Mouse (Mus musculus) G1E-ER4 (cell line): ENCODE measurements around the gene Srd5a2. TPM values are rescaled to one million over a fixed set of nuclear protein-coding genes. Genes with fewer than 3 reads are reported as not detected.

Source experiments
- GATA1 ChIP-seq: IDR thresholded peaks from one replicate; pipeline ENCODE4 v1.8.0; 2012; ENCODE audit warnings: low read length, inconsistent platforms
- polyA plus RNA-seq: library from polyadenylated mRNA; stranded (reverse); fragments of >175 nt; gene quantifications from 2 replicates; pipeline ENCODE4 v1.2.3, GENCODE M21; 2012

Gene Srd5a2
- polyA plus RNA-seq = not detected in 2 replicates

DNA sequence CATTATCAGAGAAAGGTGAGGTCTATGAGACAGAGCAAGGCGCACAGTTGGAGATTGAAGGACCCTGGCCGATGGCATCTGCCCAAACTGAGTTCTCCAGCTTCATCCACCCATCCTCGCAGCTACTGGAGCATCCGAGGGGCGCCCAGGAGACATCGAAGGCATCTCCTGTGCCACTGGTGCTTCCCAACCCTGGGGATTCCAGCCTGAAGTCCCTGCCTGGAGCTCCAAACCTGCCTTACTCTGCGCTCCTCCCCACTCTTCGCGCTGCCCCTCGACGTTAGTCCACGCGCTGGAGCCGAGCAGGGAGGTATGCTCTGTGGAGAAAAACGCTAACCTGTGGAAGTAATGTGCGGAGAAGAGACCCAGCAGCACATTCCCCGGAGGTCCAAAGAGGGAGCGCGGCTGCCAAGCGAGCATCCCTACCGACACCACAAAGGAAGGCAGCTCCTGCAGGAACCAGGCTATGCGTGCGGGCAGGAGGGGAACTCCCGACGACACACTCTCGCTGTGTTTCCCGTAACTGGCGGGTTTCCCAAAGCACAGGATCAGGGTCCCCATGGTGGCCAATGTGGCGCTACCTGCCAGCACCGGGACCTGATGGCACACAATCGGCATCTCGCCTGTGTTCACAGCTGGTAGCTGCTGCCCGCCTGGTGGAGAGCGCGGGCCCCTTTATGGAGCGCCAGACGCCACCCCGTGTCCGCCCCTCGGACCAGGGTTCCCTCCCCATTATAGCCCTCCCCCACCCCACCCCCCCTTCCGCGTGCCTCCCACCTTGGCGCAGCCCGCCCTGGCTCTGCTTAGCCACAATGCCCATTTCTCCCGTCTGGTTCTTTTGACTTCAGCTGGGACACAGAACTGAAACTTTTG is at the start of gene Srd5a2:
TSS of gene Srd5a2 (minus strand) at position 707 of the 873 bp plus-strand sequence.
- no peak for TF ChIP-seq GATA1

DNA sequence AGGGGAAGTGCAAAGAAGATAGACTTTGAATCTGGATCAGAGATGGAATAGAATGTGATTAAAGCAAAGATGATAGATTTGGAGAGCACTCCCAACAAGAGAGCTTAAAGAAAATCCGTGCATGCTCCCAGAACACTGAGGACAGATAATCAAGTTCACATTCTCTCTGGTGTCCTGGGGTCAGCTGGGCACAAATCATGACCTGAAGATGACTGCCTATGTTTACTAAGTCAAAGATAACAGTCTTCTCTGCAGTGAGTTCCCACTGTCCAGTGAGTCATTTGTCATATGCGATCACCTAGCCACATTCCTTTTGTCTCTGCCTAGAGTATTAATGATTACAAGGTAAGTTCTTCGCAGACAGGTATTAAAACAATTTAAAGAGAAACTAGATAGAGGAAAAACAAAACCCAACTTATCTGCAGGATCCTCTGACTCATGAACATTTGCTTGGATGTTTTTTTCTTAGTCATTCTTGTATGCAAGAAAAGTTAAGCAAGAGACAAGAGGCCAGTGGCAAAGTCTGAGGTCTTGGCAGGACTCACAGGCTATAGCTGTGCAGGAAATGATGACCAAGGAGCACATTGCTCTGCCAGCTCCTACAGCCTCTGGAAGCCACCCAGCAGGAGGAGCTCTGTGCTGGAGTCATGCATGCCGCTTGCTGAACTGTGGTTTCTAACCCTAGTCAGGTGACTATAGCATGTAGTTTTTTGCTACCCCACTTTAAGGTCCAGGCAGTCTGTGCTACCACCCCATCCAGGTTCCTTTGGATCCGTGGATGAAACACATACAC is 41.4 kb upstream of the Srd5a2 start:
- no peak for TF ChIP-seq GATA1

DNA sequence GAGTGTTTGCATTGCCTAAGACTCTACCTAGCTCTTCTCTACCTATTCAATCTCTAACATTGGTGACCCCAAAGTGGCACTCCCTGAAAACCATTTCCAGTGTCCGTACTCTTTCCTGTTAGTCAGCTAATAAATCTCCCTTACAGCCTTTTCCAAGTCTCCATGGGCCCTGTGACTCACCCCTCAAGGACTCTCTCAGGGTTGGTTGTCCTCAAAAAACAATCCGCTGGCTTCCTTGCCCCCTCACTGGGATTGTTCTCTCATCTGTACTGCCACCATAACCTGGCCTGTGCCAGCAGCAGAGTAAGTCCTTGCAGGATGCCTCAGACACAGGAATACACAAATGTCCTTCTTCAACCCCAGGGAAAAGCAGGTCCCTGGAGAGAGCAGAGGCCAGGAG is 40.3 kb upstream of the Srd5a2 start:
- no peak for TF ChIP-seq GATA1

DNA sequence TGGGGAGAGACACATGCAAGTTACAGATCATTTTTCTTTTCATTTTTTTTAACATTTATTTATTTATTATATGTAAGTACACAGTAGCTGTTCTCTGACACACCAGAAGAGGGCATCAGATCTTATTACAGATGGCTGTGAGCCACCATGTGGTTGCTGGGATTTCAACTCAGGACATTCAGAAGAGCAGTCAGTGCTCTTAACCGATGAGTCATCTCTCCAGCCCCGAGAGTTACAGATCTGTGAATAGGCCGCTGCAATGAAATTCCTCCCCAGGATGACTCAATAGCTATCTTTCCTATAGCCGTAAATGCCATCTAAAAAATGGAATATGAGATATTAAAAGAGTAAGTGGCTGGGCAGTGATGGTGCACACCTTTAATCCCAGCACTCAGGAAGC is 35.7 kb upstream of the Srd5a2 start:
- TF ChIP-seq GATA1 = no peak

DNA sequence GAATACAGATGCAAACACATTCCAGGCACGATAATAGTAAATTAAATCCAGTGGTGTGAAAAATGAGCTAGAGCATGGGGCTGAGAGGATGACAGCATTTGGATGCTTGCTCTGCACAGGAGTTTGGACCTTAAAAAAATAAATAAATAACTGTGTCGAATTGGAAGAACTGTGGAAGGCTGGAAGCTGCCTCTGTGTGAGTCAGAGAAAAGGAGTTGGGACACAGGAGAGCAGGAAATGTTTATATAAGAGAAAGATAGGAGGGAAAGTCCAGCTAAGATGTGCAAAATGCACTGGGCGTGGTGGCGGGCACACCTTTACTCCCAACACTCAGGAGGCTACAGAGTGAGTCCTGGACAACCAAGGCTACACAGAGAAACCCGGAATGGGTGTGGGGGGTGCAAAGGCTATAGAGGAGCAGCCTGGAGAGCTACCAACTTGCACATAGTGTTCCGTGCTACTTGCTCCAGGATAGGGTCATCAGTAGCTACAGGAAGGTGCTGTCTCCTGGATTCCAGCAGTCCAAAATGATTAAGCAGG is 32.4 kb upstream of the Srd5a2 start:
- no peak for TF ChIP-seq GATA1

DNA sequence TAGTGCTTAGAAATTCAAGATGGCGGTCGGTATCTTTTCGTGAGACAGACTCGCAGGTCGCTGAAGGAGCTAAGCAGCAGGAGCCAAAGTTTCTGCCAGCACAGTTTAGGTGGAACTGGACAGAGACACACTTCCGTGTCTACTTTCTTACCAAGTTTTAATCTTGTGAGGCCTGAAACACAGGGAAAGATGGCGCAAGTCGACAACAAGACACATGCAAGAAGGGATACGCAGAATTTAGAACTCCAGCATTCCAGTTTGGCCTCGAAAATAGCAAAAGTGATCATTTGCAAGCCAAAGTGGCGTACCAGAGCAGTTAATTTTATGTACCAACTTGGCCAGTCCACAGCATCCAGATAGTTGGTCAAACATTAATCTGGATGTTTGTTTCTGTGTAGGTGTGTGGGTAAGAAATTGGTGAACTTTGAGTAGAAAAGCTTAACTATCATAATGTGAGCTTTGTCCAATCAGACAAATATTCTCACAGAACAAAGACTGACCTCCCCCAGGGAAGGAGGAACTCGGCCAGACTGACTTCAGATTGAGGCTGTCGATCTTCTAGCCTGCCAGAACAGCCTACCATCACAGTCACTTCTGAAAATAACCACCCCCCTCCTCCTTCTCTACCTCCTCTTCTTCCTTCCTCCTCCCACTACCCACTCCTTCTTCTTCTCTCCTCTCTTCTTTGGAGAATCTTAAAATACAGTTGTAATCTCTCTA is 31.2 kb upstream of the Srd5a2 start:
- no peak for TF ChIP-seq GATA1

DNA sequence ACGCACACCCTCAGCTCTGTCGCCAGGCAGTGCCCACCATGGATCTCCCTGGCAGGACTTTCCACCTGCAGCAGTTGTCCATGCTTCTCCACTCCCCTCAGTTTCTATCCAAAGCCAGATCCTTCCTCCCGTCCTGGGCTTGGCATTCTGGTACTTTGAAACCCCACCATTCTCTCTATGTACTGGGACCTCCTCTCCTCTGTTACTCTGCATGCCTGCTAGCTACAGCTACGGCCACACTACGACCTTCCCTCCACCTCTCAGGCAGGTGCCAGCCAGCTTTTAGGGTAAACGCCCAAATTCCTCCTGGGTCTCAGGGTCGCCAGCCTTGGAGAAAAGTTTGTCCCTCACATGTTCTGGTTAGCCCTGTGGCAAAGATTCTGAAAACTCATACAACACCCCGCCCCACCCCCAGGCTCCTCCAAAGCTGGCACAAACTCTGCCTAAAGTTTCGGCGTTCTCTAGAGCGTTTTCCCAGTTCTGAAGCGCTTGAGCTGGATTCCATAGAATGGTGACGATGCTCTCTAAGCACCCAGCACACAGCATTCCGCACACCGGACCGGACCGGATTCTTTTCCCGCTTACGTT is 607 bp upstream of the Srd5a2 start:
- no peak for TF ChIP-seq GATA1

DNA sequence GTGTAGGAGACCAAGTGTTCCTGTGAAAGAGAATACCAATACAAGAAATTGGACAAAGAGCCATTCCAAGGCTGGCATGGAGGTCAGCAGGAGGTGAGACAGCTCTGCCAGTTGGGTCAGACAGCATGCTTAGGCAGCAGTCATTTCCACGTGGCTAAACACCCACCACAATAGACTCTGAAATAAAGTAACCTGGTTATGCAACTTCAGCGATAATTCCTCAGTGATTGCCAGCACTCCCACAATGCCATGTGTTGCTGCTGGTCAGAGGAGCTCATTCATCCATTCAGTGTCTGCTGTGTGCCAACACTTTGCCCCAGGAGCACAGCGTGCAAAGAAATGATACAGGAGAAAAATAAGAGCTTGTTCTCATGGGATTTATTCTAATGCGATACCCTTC is 4.0 kb downstream of the Srd5a2 start:
- TF ChIP-seq GATA1 = no peak

DNA sequence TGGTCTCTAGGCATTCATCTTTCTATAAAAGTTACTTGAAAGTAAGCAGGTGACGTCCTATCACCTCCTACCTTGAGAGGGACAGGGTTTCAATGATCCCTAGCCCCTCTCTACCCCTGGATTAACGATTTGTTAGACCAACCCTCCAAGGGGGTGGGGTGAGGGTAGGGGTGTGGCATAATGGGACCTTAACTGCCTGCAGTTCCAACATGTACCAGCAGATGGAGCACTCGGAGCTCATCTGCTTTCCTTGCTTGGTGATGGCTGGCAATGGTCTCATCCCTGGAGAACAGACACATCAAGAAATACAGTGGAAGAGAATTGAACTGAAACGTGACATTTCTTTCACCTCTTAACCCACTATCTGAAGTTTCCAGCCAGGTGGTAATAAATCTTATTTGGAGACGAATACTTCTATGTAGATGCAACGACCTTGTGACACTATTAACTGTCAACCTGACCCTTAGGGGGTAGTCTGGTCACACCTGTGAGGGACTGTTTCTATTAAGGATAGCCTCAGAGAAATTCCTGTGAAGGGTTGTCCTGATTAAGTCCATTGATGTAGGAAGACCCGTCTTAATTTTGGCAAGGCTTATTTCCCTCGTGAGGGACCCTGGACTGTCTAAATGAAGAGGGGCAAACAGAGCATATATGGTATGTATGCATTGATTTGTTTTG is 27.1 kb downstream of the Srd5a2 start:
- no peak for TF ChIP-seq GATA1

DNA sequence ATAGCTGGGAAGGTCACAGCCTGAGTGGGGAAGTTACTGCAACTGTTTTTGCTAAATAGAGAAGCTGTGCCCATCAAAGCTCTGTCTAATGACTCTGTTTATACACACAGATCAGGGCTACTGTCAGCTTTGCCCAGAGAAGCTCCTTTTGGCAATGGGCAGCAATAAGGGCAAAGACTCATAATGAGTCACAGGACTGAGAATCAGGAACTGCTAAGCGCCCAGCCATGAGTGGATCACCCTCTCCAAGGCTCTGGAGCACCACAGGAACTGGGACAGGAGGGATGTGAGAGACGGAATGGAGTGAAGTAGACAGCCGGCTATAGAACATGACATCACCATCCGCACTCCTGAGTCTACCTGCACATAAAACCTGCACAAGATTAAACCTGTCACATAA is 29.4 kb downstream of the Srd5a2 start:
- no peak for TF ChIP-seq GATA1

DNA sequence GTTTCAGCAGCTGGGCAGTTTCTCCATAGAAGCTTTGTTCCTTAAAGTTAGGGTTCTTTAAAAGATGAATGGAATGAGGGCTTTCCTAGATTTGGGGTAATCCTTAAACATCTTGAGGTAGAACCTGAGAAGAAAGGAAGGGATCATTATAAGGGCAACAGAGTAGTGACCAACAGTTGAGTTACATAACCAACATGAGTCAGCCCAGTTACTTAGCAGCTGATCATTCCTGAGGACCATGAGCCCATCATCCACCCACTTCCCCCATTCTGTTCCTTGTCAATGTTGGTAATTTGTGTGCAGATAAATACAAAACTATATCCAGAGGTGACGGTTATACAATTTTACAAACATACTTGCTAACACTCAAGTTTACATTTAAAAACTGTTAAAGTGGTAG is 30.1 kb downstream of the Srd5a2 start:
- no peak for TF ChIP-seq GATA1

DNA sequence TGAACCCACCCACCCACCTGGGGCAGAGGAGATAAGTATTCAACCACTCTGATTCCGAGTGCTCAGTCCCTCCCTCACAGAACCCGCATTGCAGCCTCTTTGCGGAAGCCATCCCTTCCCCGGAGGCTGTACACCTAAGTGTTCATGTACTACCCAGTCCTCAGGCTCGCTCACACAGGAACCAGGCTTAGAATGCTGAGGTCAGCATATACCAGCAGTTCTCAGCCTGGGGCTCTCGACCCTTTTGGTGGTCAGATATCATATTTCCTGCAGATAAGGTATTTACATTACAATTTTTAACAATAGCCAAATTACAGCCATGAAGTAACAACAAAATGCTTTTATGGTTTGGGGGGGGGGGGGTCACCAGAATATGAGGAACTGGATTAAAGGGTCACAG is 32.6 kb downstream of the Srd5a2 start:
- no peak for TF ChIP-seq GATA1

DNA sequence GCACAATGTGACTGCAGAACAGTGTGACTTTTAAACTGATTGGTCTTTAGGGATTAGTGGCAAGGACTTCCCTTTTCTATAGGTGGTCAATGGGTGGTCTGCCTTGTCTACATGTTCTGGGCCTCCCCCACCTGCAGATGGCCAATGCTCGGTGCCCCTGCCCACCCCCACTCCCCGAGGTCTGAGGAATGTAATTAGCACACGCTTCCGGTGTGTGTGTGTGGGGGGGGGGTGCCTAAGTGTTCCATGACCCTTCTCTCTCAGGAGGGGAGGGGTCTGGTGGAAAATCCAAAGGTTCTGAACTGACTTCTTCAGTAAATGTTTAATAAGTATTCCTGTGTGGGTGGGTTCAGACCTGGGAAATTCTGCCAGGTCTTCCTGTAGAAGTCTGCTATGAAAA is 39.0 kb downstream of the Srd5a2 start:
- TF ChIP-seq GATA1 = no peak

DNA sequence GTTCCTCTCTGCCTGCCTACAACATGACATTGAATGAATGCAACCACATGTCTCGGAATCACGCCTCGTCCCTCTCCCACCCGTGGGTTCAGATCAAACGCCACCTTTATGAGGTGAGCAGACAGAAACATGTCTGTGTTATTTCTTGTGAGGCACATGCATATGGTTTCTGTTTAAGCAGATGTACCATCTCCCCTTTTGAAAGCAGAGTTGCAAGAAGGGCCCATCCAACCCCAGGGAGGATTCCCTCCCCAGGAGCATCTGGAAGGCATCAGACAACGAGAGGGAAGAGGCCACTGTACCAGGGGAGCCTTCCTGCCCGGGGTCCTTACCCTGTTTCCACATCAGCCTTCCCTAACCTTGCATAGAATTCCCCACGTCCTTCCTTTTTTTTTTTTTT is 40.7 kb downstream of the Srd5a2 start:
- TF ChIP-seq GATA1 = no peak

DNA sequence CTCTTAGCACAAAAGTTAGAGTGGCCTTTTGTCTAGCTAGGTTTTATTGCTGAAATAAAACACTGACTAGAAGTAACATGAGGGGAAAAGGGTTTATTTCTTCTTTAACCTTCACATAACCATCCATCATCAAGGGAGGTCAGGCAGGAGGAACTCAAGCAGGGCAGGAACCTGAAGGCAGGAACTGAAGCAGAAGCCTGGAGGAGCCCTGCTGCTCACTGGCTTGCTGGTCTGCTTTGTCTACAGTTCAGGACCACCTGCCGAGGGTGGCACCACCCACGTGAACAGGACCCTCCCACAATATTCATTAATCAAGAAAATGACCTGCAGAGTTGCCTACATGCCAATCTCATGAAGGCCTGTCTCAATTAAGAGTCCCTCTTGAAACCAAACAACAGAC is 45.3 kb downstream of the Srd5a2 start:
- TF ChIP-seq GATA1 = no peak
